10 mouse cellular contexts compared by ENCODE assay signal in genomic region chr5:123035564-123035963, GRCm38 (mm10). TPM values are rescaled to one million over a fixed set of nuclear protein-coding genes. Genes with fewer than 3 reads are reported as not detected.
DNase-seq lines count a peak whose midpoint lies in the region; ATAC-seq and TF ChIP-seq lines count a peak whose summit lies in the region.
"Had no signal": no experiment of that assay in that cellular context is flagged by ENCODE, and none has a peak within 500 bp of the region (broad histone marks: within the 10 kb centered on the region; RNA-seq: fewer than 3 reads in every experiment).

No protein-coding gene starts in this region.

- no peak for TF ChIP-seq CTCF in thymus, adult 2 months (IDR thresholded peaks at IDR 0.05; ENCODE audit: borderline replicate concordance, control insufficient read depth, extremely low read depth, insufficient read depth, low read length, poor library complexity)

- H3K4me3 ChIP-seq in intestine, embryonic 14.5 days (ENCODE audit: low read depth, low read length), result no peak overlapping the region
- H3K4me3 ChIP-seq in liver, embryonic 13.5 days (replicated peaks), result no peak overlapping the region
- no peak overlapping the region for H3K4me3 ChIP-seq in forebrain, embryonic 16.5 days (replicated peaks; ENCODE audit: low read length)
- H3K4me3 ChIP-seq in thymus, adult 2 months (ENCODE audit: control insufficient read depth, insufficient read depth, low read length), result no peak overlapping the region
- H3K4me3 ChIP-seq: embryonic facial prominence, embryonic 12.5 days; heart, embryonic 15.5 days had no signal

- no peaks in the 10 kb centered on the region for H3K27me3 ChIP-seq in intestine, embryonic 14.5 days (replicated peaks; ENCODE audit: control insufficient read depth, insufficient read depth, low read length)
- H3K27me3 ChIP-seq in liver, embryonic 13.5 days, result no peaks in the 10 kb centered on the region
- no peaks in the 10 kb centered on the region for H3K27me3 ChIP-seq in forebrain, embryonic 16.5 days (replicated peaks; ENCODE audit: control insufficient read depth, insufficient read depth, low read length)
- H3K27me3 ChIP-seq in thymus, adult 2 months (ENCODE audit: control insufficient read depth, insufficient read depth, low read length), result no peaks in the 10 kb centered on the region
- H3K27me3 ChIP-seq: embryonic facial prominence, embryonic 12.5 days; heart, embryonic 15.5 days had no signal

- 0 out of 2 replicates have a peak, but pooled peaks have one; percentile 48 for ATAC-seq in intestine, embryonic 14.5 days (replicated peaks; ENCODE audit: low FRiP score, low TSS enrichment, low read depth)
- peak; percentile 72 for ATAC-seq in liver, embryonic 13.5 days (ENCODE audit: low read depth)
- no peak for ATAC-seq in inflammation-experienced regulatory T-cells, adult 6 months
- no peak for ATAC-seq in forebrain, embryonic 16.5 days

- no peak overlapping the region for H3K4me2 ChIP-seq in intestine, embryonic 14.5 days (ENCODE audit: low read length)
- H3K4me2 ChIP-seq in liver, embryonic 13.5 days, result peak overlapping the region; percentile 23
- no peak overlapping the region for H3K4me2 ChIP-seq in forebrain, embryonic 16.5 days (ENCODE audit: low read length)
- H3K4me2 ChIP-seq: embryonic facial prominence, embryonic 12.5 days; heart, embryonic 15.5 days had no signal

- no peaks in the 10 kb centered on the region for H3K9me3 ChIP-seq in intestine, embryonic 14.5 days (ENCODE audit: control insufficient read depth, low read length)
- no peaks in the 10 kb centered on the region for H3K9me3 ChIP-seq in liver, embryonic 13.5 days (replicated peaks)
- H3K9me3 ChIP-seq in forebrain, embryonic 16.5 days (ENCODE audit: control insufficient read depth, low read length), result no peaks in the 10 kb centered on the region
- H3K9me3 ChIP-seq: embryonic facial prominence, embryonic 12.5 days; heart, embryonic 15.5 days had no signal

- H3K27ac ChIP-seq in intestine, embryonic 14.5 days (ENCODE audit: low read depth), result no peak overlapping the region
- peak overlapping the region; percentile 72 for H3K27ac ChIP-seq in liver, embryonic 13.5 days
- H3K27ac ChIP-seq in forebrain, embryonic 16.5 days (ENCODE audit: low read length), result no peak overlapping the region
- H3K27ac ChIP-seq in thymus, adult 2 months (ENCODE audit: control insufficient read depth, insufficient read depth, low read length), result no peak overlapping the region
- H3K27ac ChIP-seq: embryonic facial prominence, embryonic 12.5 days; heart, embryonic 15.5 days had no signal

- peaks cover 4% of the 10 kb centered on the region; the same call in 1 of the 2 replicates for H3K4me1 ChIP-seq in intestine, embryonic 14.5 days (replicated peaks; ENCODE audit: control insufficient read depth, insufficient read depth, low read length)
- H3K4me1 ChIP-seq in liver, embryonic 13.5 days (replicated peaks), result peaks cover 43% of the 10 kb centered on the region
- peaks cover 9% of the 10 kb centered on the region for H3K4me1 ChIP-seq in forebrain, embryonic 16.5 days (replicated peaks; ENCODE audit: control insufficient read depth, insufficient read depth, low read length)
- peaks cover 30% of the 10 kb centered on the region for H3K4me1 ChIP-seq in thymus, adult 2 months (replicated peaks; ENCODE audit: control insufficient read depth, insufficient read depth, low read length)
- H3K4me1 ChIP-seq: embryonic facial prominence, embryonic 12.5 days had no signal

- no peak overlapping the region for H3K9ac ChIP-seq in intestine, embryonic 14.5 days (ENCODE audit: low read length)
- peak overlapping the region; percentile 26; the same call in 1 of the 2 replicates for H3K9ac ChIP-seq in liver, embryonic 13.5 days
- no peak overlapping the region for H3K9ac ChIP-seq in forebrain, embryonic 16.5 days (replicated peaks; ENCODE audit: low read depth, low read length)
- H3K9ac ChIP-seq: embryonic facial prominence, embryonic 12.5 days; heart, embryonic 15.5 days had no signal

- 31% methylated on average over 6 of the region's 6 CpGs for WGBS in intestine, embryonic 14.5 days
- WGBS in liver, embryonic 13.5 days (ENCODE audit: insufficient replicate concordance), result 29% methylated on average over 6 of the region's 6 CpGs
- WGBS in forebrain, embryonic 16.5 days, result 36% methylated on average over 6 of the region's 6 CpGs
- 29% methylated on average over 6 of the region's 6 CpGs for WGBS in thymus, adult 2 months

- H3K36me3 ChIP-seq in intestine, embryonic 14.5 days (ENCODE audit: control insufficient read depth, insufficient read depth, low read length), result peaks cover 8% of the 10 kb centered on the region
- H3K36me3 ChIP-seq in liver, embryonic 13.5 days, result peaks cover 4% of the 10 kb centered on the region
- H3K36me3 ChIP-seq in forebrain, embryonic 16.5 days (ENCODE audit: control insufficient read depth, insufficient read depth), result no peaks in the 10 kb centered on the region
- no peaks in the 10 kb centered on the region for H3K36me3 ChIP-seq in thymus, adult 2 months (ENCODE audit: control insufficient read depth, insufficient read depth, low read length)

- no peak for TF ChIP-seq POLR2A in thymus, adult 2 months (IDR thresholded peaks at IDR 0.05; ENCODE audit: control insufficient read depth, extremely low read depth, insufficient read depth, low read length, poor library complexity)

- peak; percentile 53 for DNase-seq in spleen, adult 12 weeks (ENCODE audit: low spot score)
- no peak for DNase-seq in spleen, postnatal 4 days (ENCODE audit: low spot score in 2 of 2)
- no peak for DNase-seq in intestine, embryonic 14.5 days (ENCODE audit: low spot score)
- DNase-seq in liver, embryonic 13.5 days, result no peak
- DNase-seq in thymus, postnatal 25 days, result no peak
- no peak for DNase-seq in thymus, adult 2 months

RNA-seq across cellular contexts. Expression of gene Morn3, which starts 11.3 kb away (rescaled TPM):
- polyA plus RNA-seq in intestine, embryonic 14.5 days (2014; fragmentation: Nextera tagmentation; extraction: Ambion mirVana), result 0.54 and 1.5 TPM in 2 replicates
- polyA plus RNA-seq in liver, embryonic 13.5 days (2015; fragmentation: Nextera tagmentation; extraction: Ambion mirVana), result not detected in 2 replicates
- polyA plus RNA-seq in inflammation-experienced regulatory T-cells, adult 6 months (2017; shearing (Covaris generic)), result 1 to 10 TPM; 2.6 to 7.4 (median 6.1) TPM
- polyA plus RNA-seq in forebrain, embryonic 16.5 days (2015; fragmentation: Nextera tagmentation; extraction: Ambion mirVana), result 1.7 TPM in 1 of 2 replicates, not detected in the other
- 0.15 TPM in 1 of 2 replicates, not detected in the other for polyA plus RNA-seq in thymus, adult 2 months (2012; rRNA removed)
- polyA plus RNA-seq: embryonic facial prominence, embryonic 12.5 days; heart, embryonic 15.5 days had no signal

RNA-seq across cellular contexts. Expression of gene Orai1, which starts 20.7 kb away (rescaled TPM):
- 15.6 and 17.7 TPM in 2 replicates for polyA plus RNA-seq in intestine, embryonic 14.5 days (2014; fragmentation: Nextera tagmentation; extraction: Ambion mirVana)
- polyA plus RNA-seq in liver, embryonic 13.5 days (2015; fragmentation: Nextera tagmentation; extraction: Ambion mirVana), result 6.6 and 8.2 TPM in 2 replicates
- polyA plus RNA-seq in inflammation-experienced regulatory T-cells, adult 6 months (2017; shearing (Covaris generic)), result 10 to 100 TPM in 1 of 3 experiments, 1 to 10 TPM in 2; 7.3 to 10.0 (median 8.0) TPM
- polyA plus RNA-seq in forebrain, embryonic 16.5 days (2015; fragmentation: Nextera tagmentation; extraction: Ambion mirVana), result 13.0 and 13.8 TPM in 2 replicates
- 76.9 and 87.4 TPM in 2 replicates for polyA plus RNA-seq in thymus, adult 2 months (2012; rRNA removed)

RNA-seq across cellular contexts. Expression of gene Tmem120b, which starts 32.7 kb away (rescaled TPM):
- 8.9 and 10.0 TPM in 2 replicates for polyA plus RNA-seq in intestine, embryonic 14.5 days (2014; fragmentation: Nextera tagmentation; extraction: Ambion mirVana)
- polyA plus RNA-seq in liver, embryonic 13.5 days (2015; fragmentation: Nextera tagmentation; extraction: Ambion mirVana), result 23.0 and 24.2 TPM in 2 replicates
- 1 to 10 TPM; 1.1 to 2.1 (median 1.5) TPM for polyA plus RNA-seq in inflammation-experienced regulatory T-cells, adult 6 months (2017; shearing (Covaris generic))
- 18.6 and 19.3 TPM in 2 replicates for polyA plus RNA-seq in forebrain, embryonic 16.5 days (2015; fragmentation: Nextera tagmentation; extraction: Ambion mirVana)
- 43.6 and 45.7 TPM in 2 replicates for polyA plus RNA-seq in thymus, adult 2 months (2012; rRNA removed)

RNA-seq across cellular contexts. Expression of gene Kdm2b, which starts 45.9 kb away (rescaled TPM):
- polyA plus RNA-seq in intestine, embryonic 14.5 days (2014; fragmentation: Nextera tagmentation; extraction: Ambion mirVana), result 31.7 and 37.4 TPM in 2 replicates
- 21.3 and 23.6 TPM in 2 replicates for polyA plus RNA-seq in liver, embryonic 13.5 days (2015; fragmentation: Nextera tagmentation; extraction: Ambion mirVana)
- 10 to 100 TPM; 29.8 to 58.3 (median 53.4) TPM for polyA plus RNA-seq in inflammation-experienced regulatory T-cells, adult 6 months (2017; shearing (Covaris generic))
- 157 and 166 TPM in 2 replicates for polyA plus RNA-seq in forebrain, embryonic 16.5 days (2015; fragmentation: Nextera tagmentation; extraction: Ambion mirVana)
- polyA plus RNA-seq in thymus, adult 2 months (2012; rRNA removed), result 65.1 and 73.9 TPM in 2 replicates

Comparison
In these comparisons a context has a peak if more than half of its experiments do, and no peak if none do; other contexts are left out.
1. ATAC-seq: peak in intestine, embryonic 14.5 days (single experiment) and liver, embryonic 13.5 days (single experiment); none in inflammation-experienced regulatory T-cells, adult 6 months (single experiment) and forebrain, embryonic 16.5 days (single experiment).